ENCODE assay signal across 7 mouse cellular contexts in the genomic region with DNA sequence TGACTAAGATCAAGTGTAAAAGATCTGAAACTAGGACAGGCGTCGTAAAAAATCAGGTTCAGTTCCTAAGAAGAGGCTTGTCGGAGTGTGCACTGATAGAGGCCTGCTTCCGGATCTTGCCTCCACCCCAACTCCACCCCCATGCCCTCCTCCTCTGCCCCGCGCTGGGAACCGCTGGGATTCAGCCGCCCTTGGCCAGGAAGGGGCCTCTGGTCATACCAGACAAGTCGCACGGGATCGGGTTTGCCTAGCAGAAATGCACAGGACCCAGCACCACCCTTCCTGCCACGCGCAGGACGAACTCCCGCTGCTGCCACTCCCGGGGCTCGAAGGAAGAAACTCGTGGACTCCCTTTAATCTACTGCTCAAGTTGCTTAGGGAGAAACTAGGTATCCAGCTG. TPM values are rescaled to one million over a fixed set of nuclear protein-coding genes. Genes with fewer than 3 reads are reported as not detected.
DNase-seq lines count a peak whose midpoint lies in the region; ATAC-seq lines count a peak whose summit lies in the region.

No protein-coding gene starts in this region.

- H3K4me3 ChIP-seq in hindbrain, embryonic 16.5 days (ENCODE audit: low read length) = no peak overlapping the region
- no peak overlapping the region for H3K4me3 ChIP-seq in liver, embryonic 13.5 days (replicated peaks)

- ATAC-seq in hindbrain, embryonic 16.5 days = no peak
- no peak for ATAC-seq in liver, embryonic 13.5 days (ENCODE audit: low read depth)

- peak overlapping the region; percentile 35; the same call in 1 of the 2 replicates for H3K9ac ChIP-seq in hindbrain, embryonic 16.5 days (ENCODE audit: low read depth, low read length)
- no peak overlapping the region for H3K9ac ChIP-seq in liver, embryonic 13.5 days

- peak overlapping the region; percentile 46 for H3K4me2 ChIP-seq in hindbrain, embryonic 16.5 days (ENCODE audit: low read length)
- H3K4me2 ChIP-seq in liver, embryonic 13.5 days = peak overlapping the region; percentile 45

- H3K27ac ChIP-seq in hindbrain, embryonic 16.5 days (ENCODE audit: low read depth, low read length) = no peak overlapping the region
- no peak overlapping the region for H3K27ac ChIP-seq in liver, embryonic 13.5 days

- WGBS in hindbrain, embryonic 16.5 days = 24% methylated on average over 18 of the region's 18 CpGs
- 22% methylated on average over 18 of the region's 18 CpGs for WGBS in liver, embryonic 13.5 days (ENCODE audit: insufficient replicate concordance)

- H3K9me3 ChIP-seq in hindbrain, embryonic 16.5 days (ENCODE audit: control insufficient read depth, low read length) = no peaks in the 10 kb centered on the region
- H3K9me3 ChIP-seq in liver, embryonic 13.5 days (replicated peaks) = no peaks in the 10 kb centered on the region

- no peaks in the 10 kb centered on the region for H3K27me3 ChIP-seq in hindbrain, embryonic 16.5 days (replicated peaks; ENCODE audit: control insufficient read depth, insufficient read depth, low read length)
- H3K27me3 ChIP-seq in liver, embryonic 13.5 days = peaks cover 22% of the 10 kb centered on the region

- DNase-seq in ZHBTc4 (ENCODE audit: low read depth, low spot score) = peak; percentile 73
- DNase-seq in embryo, embryonic 11 days = peak; percentile 48
- no peak for DNase-seq in liver, embryonic 13.5 days
- peak; percentile 35 for DNase-seq in retina, embryonic 14.5 days (ENCODE audit: low spot score)
- DNase-seq in thymus, adult 18-20 months = no peak
- DNase-seq in MN1 (ENCODE audit: low spot score) = no peak

- peaks cover 12% of the 10 kb centered on the region for H3K4me1 ChIP-seq in hindbrain, embryonic 16.5 days (ENCODE audit: control insufficient read depth, insufficient read depth, low read depth, low read length)
- peaks cover 33% of the 10 kb centered on the region for H3K4me1 ChIP-seq in liver, embryonic 13.5 days (replicated peaks)

- no peaks in the 10 kb centered on the region for H3K36me3 ChIP-seq in hindbrain, embryonic 16.5 days (ENCODE audit: control insufficient read depth, insufficient read depth, low read length)
- no peaks in the 10 kb centered on the region for H3K36me3 ChIP-seq in liver, embryonic 13.5 days

RNA-seq across cellular contexts. Expression of a gene that starts 2.9 kb away (rescaled TPM):
- 11.7 and 12.9 TPM in 2 replicates for polyA plus RNA-seq in hindbrain, embryonic 16.5 days (2015; fragmentation: Nextera tagmentation; extraction: Ambion mirVana)
- 5.6 and 7.1 TPM in 2 replicates for polyA plus RNA-seq in liver, embryonic 13.5 days (2015; fragmentation: Nextera tagmentation; extraction: Ambion mirVana)

RNA-seq across cellular contexts. Expression of a gene that starts 3.0 kb away (rescaled TPM):
- polyA plus RNA-seq in hindbrain, embryonic 16.5 days (2015; fragmentation: Nextera tagmentation; extraction: Ambion mirVana) = 129 TPM in 2 replicates
- 20.8 and 22.5 TPM in 2 replicates for polyA plus RNA-seq in liver, embryonic 13.5 days (2015; fragmentation: Nextera tagmentation; extraction: Ambion mirVana)

RNA-seq across cellular contexts. Expression of a gene that starts 11.4 kb away (rescaled TPM):
- 6.9 and 7.8 TPM in 2 replicates for polyA plus RNA-seq in hindbrain, embryonic 16.5 days (2015; fragmentation: Nextera tagmentation; extraction: Ambion mirVana)
- polyA plus RNA-seq in liver, embryonic 13.5 days (2015; fragmentation: Nextera tagmentation; extraction: Ambion mirVana) = 0.09 and 0.19 TPM in 2 replicates

Comparison
In these comparisons a context has a peak if more than half of its experiments do, and no peak if none do; other contexts are left out.
1. DNase-seq: peak in ZHBTc4 (single experiment), embryo, embryonic 11 days (single experiment) and retina, embryonic 14.5 days (single experiment); none in liver, embryonic 13.5 days (single experiment), thymus, adult 18-20 months (0 of 2) and MN1 (single experiment).